Mouse (Mus musculus) frontal cortex, adult 2 months (tissue): ENCODE measurements at regions not wholly inside any gene's neighbourhood (a gene's known extent, or its start where the extent isn't known, plus 50 kb on each side); places are given as distances from the start of the nearest gene placed in this dataset.

Source experiments
- DNase-seq, 2 experiments: peaks; one replicate each; pipeline ENCODE4 v3.0.0; 2022; ENCODE audit warnings: low spot score in 1 of 2; ENCODE audit errors: extremely low spot score in 1 of 2

DNA sequence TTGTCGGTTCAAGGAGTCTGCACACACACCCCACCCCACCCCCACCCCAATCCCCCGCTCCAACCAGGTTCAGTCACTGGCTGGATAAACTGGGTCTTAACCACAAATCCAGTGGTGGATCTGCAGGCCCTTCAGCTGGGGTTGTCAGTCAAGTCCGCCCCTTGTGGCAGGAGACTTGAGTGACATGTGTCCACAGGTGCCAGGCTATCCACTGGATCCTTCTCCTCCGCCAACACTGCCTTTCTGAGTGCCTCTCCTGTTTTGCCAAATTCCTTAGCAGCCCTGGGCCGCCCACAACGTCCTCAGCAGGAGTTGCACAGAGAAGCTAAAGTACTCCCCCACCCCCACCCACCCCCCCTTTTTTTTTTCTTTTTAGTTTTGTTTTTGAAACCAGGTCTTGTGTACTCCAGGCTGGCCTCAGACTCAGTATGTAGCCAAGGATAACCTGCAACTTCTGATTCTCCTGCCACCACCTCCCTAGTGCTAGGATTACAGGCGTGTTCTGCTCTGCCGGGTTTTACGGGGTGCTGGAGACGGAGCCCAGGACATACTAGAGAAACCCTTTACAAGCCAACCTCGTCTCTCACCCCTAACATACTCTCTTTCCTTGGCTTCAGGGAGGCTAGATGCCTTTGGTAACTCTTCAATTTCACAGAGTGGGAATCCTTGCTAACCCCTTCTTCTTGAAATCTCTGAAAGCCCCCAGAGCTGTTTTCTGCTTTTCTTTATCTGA is 57.2 kb upstream of the Zfp280d start:
- no peak for DNase-seq

DNA sequence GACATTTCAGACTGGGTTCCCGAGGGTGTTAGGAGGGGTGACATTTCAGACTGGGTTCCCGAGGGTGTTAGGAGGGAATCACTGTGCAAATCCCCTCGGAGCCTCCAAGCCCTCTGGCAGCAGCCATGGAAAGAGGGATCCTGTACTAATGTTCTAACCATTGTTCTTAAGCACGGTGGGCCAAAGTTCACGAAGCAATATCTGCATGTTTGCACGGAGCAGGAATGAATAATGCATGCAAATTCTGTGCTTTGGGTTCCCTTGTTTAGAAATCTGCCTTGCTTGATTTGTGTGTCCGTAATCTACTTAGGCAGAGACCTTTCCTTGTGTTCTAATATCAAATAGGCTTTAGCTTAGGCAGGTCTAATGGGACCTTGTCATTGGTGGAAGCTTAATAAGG is 55.9 kb upstream of the Zfp280d start:
- DNase-seq: no peak

DNA sequence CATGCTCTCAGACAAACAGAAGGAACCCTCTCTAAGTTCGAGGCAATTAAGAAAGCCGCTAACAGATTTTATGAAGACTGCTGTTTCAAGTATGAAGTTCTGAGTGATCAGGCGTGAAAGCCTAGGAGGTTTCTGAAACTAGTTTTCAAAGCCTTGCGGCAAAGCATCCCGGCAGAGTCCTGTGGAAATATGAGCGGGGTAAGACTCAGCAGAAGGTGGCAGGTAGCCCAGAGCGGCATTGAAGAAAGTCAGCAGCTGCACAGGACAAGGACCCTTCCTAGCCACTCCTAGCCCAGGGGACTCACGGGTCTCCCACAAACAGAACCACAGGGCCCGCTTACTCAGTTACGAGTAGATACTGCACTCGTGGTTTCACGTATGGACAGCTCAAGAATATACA is 54.8 kb upstream of the Zfp280d start:
- DNase-seq: no peak

- no peak for DNase-seq
These were observed 53.3 kb upstream of the Zfp280d start for GRCm38 (mm10) chr9:72221333-72221732.
